Mouse (Mus musculus): ENCODE measurements around the gene Trim60. TPM values are rescaled to one million over a fixed set of nuclear protein-coding genes. Genes with fewer than 3 reads are reported as not detected.

The Trim60 gene
- polyA plus RNA-seq, 1 experiment from 2014 or later, result not detected

GRCm38 (mm10) chr8:64983150-64983897 is 35.1 kb downstream of the Trim60 start:
- H3K9ac ChIP-seq, result no peak overlapping the region
- no peak for ATAC-seq (ENCODE audit: insufficient number of reproducible peaks, low FRiP score, low TSS enrichment, low read depth)
- no peak overlapping the region for H3K27ac ChIP-seq (replicated peaks)
- H3K9me3 ChIP-seq (replicated peaks), result no peaks in the 10 kb centered on the region
- H3K27me3 ChIP-seq, result no peaks in the 10 kb centered on the region
- H3K36me3 ChIP-seq, result no peaks in the 10 kb centered on the region
- H3K4me2 ChIP-seq (replicated peaks), result no peak overlapping the region
- H3K4me3 ChIP-seq (replicated peaks), result no peak overlapping the region
- no peaks in the 10 kb centered on the region for H3K4me1 ChIP-seq
- 72% methylated on average over 20 of the region's 20 CpGs for WGBS

DNA sequence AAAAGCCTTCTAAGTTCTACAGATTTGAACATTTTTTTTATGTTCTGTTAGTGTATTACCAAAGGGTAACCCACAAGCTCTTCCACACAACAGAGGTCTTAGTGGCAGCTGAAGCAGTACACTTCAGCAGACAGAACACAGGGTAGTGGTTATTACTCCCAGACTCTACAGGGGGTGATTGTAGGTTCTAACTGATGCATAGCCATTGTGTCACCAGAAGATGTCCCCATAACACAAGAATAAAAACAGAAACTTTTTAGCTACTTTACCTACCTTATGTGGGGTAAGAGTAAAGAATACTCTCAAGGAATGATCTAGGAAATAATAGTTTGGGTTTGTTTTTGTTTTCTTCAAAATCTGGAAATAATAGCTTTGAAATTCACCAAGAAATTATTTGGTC is 55.5 kb downstream of the Trim60 start:
- Histone ChIP-seq H3K9me3 (replicated peaks) (no peaks in the 10 kb centered on the region), H3K4me1 (no peaks in the 10 kb centered on the region), H3K4me2 (replicated peaks) (no peak overlapping the region), H3K4me3 (replicated peaks) (no peak overlapping the region), H3K27me3 (no peaks in the 10 kb centered on the region), H3K27ac (replicated peaks) (no peak overlapping the region), H3K9ac (no peak overlapping the region), H3K36me3 (peaks cover 10% of the 10 kb centered on the region)
- ATAC-seq (ENCODE audit: insufficient number of reproducible peaks, low FRiP score, low TSS enrichment, low read depth), result no peak

GRCm38 (mm10) chr8:64959025-64959424 is 59.4 kb downstream of the Trim60 start:
- no peaks in the 10 kb centered on the region for H3K4me1 ChIP-seq
- no peak overlapping the region for H3K9ac ChIP-seq
- no peak overlapping the region for H3K4me2 ChIP-seq (replicated peaks)
- no peak overlapping the region for H3K4me3 ChIP-seq (replicated peaks)
- no peaks in the 10 kb centered on the region for H3K27me3 ChIP-seq
- peaks cover 10% of the 10 kb centered on the region for H3K36me3 ChIP-seq
- ATAC-seq (ENCODE audit: insufficient number of reproducible peaks, low FRiP score, low TSS enrichment, low read depth), result no peak
- 79% methylated on average over 9 of the region's 9 CpGs for WGBS
- no peak overlapping the region for H3K27ac ChIP-seq (replicated peaks)
- no peaks in the 10 kb centered on the region for H3K9me3 ChIP-seq (replicated peaks)

DNA sequence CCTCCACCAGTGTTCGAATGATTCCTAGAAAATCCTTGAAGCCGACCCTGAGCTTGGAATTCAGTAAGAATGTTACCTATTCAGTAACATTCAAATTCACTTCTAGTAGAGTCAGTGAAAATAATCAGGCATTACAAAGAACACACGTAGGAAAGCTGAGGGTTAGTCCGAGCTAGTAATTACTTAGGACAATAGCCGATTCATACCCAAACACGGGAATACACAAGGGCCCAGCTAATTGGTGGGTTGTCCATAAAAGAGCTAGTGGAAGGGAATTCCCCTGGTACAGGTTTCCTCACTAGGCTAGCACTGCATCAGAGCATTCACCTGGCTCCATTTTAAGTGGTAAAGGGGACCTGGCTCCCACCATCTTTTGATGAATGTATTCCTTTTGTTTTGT is 66.3 kb downstream of the Trim60 start:
- Histone ChIP-seq H3K27ac (replicated peaks) (no peak overlapping the region), H3K9me3 (replicated peaks) (no peaks in the 10 kb centered on the region), H3K36me3 (no peaks in the 10 kb centered on the region), H3K9ac (no peak overlapping the region), H3K4me1 (peaks cover 3% of the 10 kb centered on the region; the same call in 1 of the 2 replicates), H3K4me2 (replicated peaks) (no peak overlapping the region), H3K27me3 (no peaks in the 10 kb centered on the region), H3K4me3 (replicated peaks) (no peak overlapping the region)
- WGBS, result 86% methylated on average over 6 of the region's 6 CpGs
- ATAC-seq (ENCODE audit: insufficient number of reproducible peaks, low FRiP score, low TSS enrichment, low read depth), result no peak

Other genes with a start within 250 kb of the Trim60 start
- gene Klhl2, start 168.6 kb downstream of the Trim60 start, polyA plus RNA-seq (2015; fragmentation: Nextera tagmentation; extraction: Ambion mirVana), result 11.1 and 11.4 TPM in 2 replicates
- gene Tmem192, start 71.4 kb downstream of the Trim60 start, polyA plus RNA-seq (2015; fragmentation: Nextera tagmentation; extraction: Ambion mirVana), result 25.0 and 25.5 TPM in 2 replicates
- gene Trim75, start 30.8 kb downstream of the Trim60 start, polyA plus RNA-seq (2015; fragmentation: Nextera tagmentation; extraction: Ambion mirVana), result 0.08 TPM in 1 of 2 replicates, not detected in the other
- 0.15 and 0.54 TPM in 2 replicates for gene Trim61, start 61 bp downstream of the Trim60 start, polyA plus RNA-seq (2015; fragmentation: Nextera tagmentation; extraction: Ambion mirVana)
- 4.5 and 5.9 TPM in 2 replicates for gene Apela, start 18.8 kb upstream of the Trim60 start, polyA plus RNA-seq (2015; fragmentation: Nextera tagmentation; extraction: Ambion mirVana)
- gene Gm10663, start 56.4 kb upstream of the Trim60 start, polyA plus RNA-seq (2015; fragmentation: Nextera tagmentation; extraction: Ambion mirVana), result not detected in 2 replicates
- 0.11 and 0.18 TPM in 2 replicates for gene BC030870, start 111.0 kb upstream of the Trim60 start, polyA plus RNA-seq (2015; fragmentation: Nextera tagmentation; extraction: Ambion mirVana)